Mouse (Mus musculus) stomach, postnatal 0 days (tissue): ENCODE data around the gene Crym.

ENCODE experiments used
- CTCF ChIP-seq: IDR thresholded peaks from 2 replicates; pipeline ENCODE4 v1.5.1; 2016; ENCODE audit warnings: antibody characterized with exemption, low read depth, mild to moderate bottlenecking, moderate library complexity
- EP300 ChIP-seq: optimal IDR thresholded peaks from 2 replicates; pipeline ENCODE3; 2016; ENCODE audit warnings: antibody characterized with exemption

DNA sequence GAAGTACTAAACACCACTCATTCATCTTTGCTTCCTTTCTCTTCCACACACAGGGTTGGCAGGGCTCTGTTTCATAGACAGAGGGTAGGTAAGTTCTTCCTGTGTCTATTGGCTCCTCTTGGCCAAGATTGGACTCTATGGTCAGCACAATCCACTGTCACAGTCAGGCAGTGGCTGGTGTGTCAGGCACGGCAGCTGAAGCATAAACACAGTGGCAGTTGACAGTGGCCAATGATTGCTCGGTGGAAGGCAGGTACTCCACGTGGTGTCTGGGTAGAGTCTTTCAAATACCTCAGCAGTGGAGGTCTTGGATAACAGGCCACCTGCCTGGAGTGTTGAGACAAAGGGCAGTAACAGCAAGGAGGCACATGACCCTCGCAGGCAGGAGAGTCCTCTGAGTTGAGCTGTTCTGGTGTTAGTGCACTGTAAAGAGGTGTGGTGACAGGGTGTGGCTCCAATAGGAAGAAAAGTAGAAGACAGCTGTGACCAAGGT, 43.7 kb downstream of the Crym start:
- no peak for TF ChIP-seq EP300
- TF ChIP-seq CTCF: no peak
